Mouse (Mus musculus) C2C12 (cell line): ENCODE data around the gene Acap1. TPM values are rescaled to one million over a fixed set of nuclear protein-coding genes. Genes with fewer than 3 reads are reported as not detected.
A peak's percentile ranks its signal among the peaks of the same experiment; 100 is the strongest.
"Not testable (repeated sequence)": the region's sequence is repeated elsewhere in the genome, so short reads cannot be mapped to it uniquely, and the experiment has no call there.

Experiments used
- H3K27me3 ChIP-seq: one replicate; pipeline ENCODE4 v1.6.1; 2011; ENCODE audit not compliant: control insufficient read depth, insufficient read depth, insufficient read length
- H3K36me3 ChIP-seq: one replicate; pipeline ENCODE4 v1.6.1; 2011; ENCODE audit not compliant: control insufficient read depth, insufficient read depth
- H3K4me3 ChIP-seq: one replicate; pipeline ENCODE4 v1.5.1; 2011; ENCODE audit warnings: mild to moderate bottlenecking, control low read depth; ENCODE audit not compliant: poor library complexity, insufficient read depth, severe bottlenecking
- H3K79me2 ChIP-seq: one replicate; pipeline ENCODE4 v1.6.1; 2011; ENCODE audit not compliant: control insufficient read depth, insufficient read depth
- H3K79me3 ChIP-seq: one replicate; pipeline ENCODE4 v1.6.1; 2011; ENCODE audit warnings: low read depth, control low read depth
- H3ac ChIP-seq: one replicate; pipeline ENCODE3; 2011; ENCODE audit warnings: low read depth; ENCODE audit not compliant: control insufficient read depth, insufficient read length
- CEBPB ChIP-seq: IDR thresholded peaks from one replicate; pipeline ENCODE4 v1.6.1; 2011; ENCODE audit warnings: low read depth, mild to moderate bottlenecking, control low read depth, moderate library complexity
- CTCF ChIP-seq: IDR thresholded peaks from one replicate; pipeline ENCODE4 v1.5.1; 2011; ENCODE audit not compliant: control insufficient read depth, insufficient read depth, insufficient read length
- FOSL1 ChIP-seq: IDR thresholded peaks from one replicate; pipeline ENCODE4 v1.8.0; 2011; ENCODE audit warnings: mild to moderate bottlenecking, low read length; ENCODE audit not compliant: poor library complexity, insufficient read depth, severe bottlenecking
- MAX ChIP-seq: IDR thresholded peaks from one replicate; pipeline ENCODE4 v1.6.1; 2011; ENCODE audit warnings: mild to moderate bottlenecking, control low read depth
- MYOD1 ChIP-seq: IDR thresholded peaks from one replicate; pipeline ENCODE4 v1.6.1; 2011; ENCODE audit warnings: low read depth; ENCODE audit not compliant: control insufficient read depth, insufficient read length
- MYOG ChIP-seq: IDR thresholded peaks from one replicate; pipeline ENCODE4 v1.6.1; 2011; ENCODE audit not compliant: control insufficient read depth, insufficient read length; ENCODE audit errors: extremely low read depth
- USF1 ChIP-seq: IDR thresholded peaks from one replicate; pipeline ENCODE4 v1.6.1; 2011; ENCODE audit warnings: low read depth, mild to moderate bottlenecking, control low read depth, moderate library complexity
- polyA plus RNA-seq: library from polyadenylated mRNA; unstranded; fragments of >200 nt; fragmentation: generic; extraction: Trizol; gene quantifications from one replicate; pipeline ENCODE4 v1.2.1, GENCODE M21; 2012; ENCODE audit warnings: missing spikeins

Gene Acap1
- polyA plus RNA-seq, 1 experiment = 0.21 TPM

DNA sequence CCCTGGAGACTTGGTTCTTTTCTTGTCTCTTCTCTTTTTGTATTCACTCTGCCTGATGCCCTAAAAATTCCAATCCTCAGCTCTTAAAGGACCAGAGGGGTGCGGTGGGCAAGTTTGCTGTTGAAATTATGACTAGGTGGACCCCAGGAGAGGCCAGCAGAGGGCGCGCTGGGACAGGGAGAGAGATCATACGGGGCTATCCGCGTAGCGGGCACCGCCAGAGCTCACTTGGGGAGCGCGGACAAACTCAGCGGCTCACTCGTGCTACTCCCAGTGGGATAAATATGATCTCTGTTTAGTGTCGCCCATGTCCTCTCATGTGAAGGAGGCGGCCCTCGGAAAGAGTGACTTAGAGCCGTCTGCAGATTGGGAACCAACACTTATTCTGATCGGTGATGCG, 38.8 kb upstream of the Acap1 start:
- peaks cover 41% of the 10 kb centered on the region for H3K27me3 ChIP-seq
- no peak overlapping the region for H3K4me3 ChIP-seq
- peak overlapping the region; percentile 51 for H3ac ChIP-seq
- TF ChIP-seq USF1 (no peak), CTCF (peak; percentile 81)
- H3K79me2 ChIP-seq = no peaks in the 10 kb centered on the region
- H3K79me3 ChIP-seq = no peaks in the 10 kb centered on the region
- H3K36me3 ChIP-seq = no peaks in the 10 kb centered on the region

DNA sequence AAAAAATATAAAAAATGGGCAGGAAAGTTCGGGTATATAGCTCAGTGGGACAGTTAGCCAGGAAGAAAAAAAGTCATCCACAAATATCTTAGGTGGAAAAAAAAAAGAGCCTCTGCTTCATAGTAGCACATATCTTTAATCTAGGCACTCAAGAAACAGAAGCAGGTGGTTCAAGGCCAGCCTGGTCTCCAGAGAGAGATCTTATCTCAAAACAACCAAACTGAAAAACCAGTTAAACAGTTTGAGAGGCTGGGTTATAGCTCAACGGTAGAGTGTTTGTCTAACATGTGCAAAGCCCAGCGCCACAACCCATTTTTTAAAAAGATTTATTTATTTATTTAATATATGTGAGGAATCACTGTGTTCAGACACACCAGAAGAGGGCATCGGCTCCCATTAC, 37.7 kb upstream of the Acap1 start:
- TF ChIP-seq USF1 (no peak), MYOD1 (no peak), MAX (no peak), FOSL1 (no peak), MYOG (no peak), CEBPB (no peak), CTCF (no peak)
- no peaks in the 10 kb centered on the region for H3K79me2 ChIP-seq

DNA sequence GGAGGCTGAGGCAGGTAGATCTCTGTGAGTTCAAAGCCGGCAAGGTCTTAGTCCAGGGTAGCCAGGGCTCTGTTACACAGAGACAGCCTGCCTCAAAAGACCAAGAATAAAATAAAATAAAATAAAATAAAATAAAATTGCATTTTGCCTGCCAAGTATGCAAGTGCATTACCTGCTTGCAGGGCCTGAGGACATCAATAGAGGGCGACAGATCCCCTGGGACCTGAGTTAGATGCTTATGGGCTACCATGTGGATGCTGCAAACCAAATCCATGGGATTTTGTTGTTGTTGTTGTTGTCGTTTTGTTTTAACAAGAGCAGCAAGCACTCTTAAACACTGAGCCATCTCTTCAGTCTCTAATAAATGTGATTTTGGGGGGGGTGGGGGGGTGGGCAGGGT, 36.9 kb upstream of the Acap1 start:
- no peak for TF ChIP-seq USF1
- TF ChIP-seq MAX = no peak
- no peak for TF ChIP-seq FOSL1
- TF ChIP-seq MYOG = no peak
- no peak for TF ChIP-seq MYOD1
- no peak for TF ChIP-seq CTCF
- TF ChIP-seq CEBPB = no peak
- Histone ChIP-seq H3K79me3 (no peaks in the 10 kb centered on the region), H3K36me3 (no peaks in the 10 kb centered on the region), H3ac (no peak overlapping the region), H3K27me3 (peaks cover 21% of the 10 kb centered on the region), H3K79me2 (no peaks in the 10 kb centered on the region), H3K4me3 (no peak overlapping the region)

More for the DNA sequence above, 37.7 kb upstream of the Acap1 start:
- Histone ChIP-seq H3K79me3 (no peaks in the 10 kb centered on the region), H3K27me3 (peaks cover 30% of the 10 kb centered on the region), H3K4me3 (no peak overlapping the region), H3K36me3 (no peaks in the 10 kb centered on the region), H3ac (no peak overlapping the region)

DNA sequence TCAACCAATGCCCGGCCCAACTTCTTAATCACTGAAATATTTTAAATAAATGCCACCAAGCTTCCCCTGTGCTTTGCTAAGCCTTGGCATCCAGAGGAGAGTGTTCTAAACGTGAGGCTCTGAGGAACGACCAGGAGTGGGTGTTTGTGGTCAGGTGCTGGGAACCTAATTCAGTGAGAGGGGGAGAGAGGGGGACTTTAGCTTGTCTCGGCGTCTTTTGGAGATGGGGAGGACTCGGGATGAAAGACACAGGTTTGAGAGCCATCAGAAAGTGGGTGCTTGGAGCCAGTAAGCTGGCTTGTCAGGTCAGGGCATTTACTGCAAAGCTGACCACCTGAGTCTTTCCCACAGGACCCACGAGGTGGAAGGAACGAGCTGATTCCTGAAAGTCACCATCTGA, 36.4 kb upstream of the Acap1 start:
- H3ac ChIP-seq = no peak overlapping the region
- peaks cover 17% of the 10 kb centered on the region for H3K27me3 ChIP-seq
- no peaks in the 10 kb centered on the region for H3K36me3 ChIP-seq
- H3K4me3 ChIP-seq = no peak overlapping the region
- TF ChIP-seq MYOD1 (no peak), MAX (no peak), CEBPB (no peak), CTCF (no peak), USF1 (no peak), FOSL1 (no peak), MYOG (no peak)
- no peaks in the 10 kb centered on the region for H3K79me3 ChIP-seq
- H3K79me2 ChIP-seq = no peaks in the 10 kb centered on the region

DNA sequence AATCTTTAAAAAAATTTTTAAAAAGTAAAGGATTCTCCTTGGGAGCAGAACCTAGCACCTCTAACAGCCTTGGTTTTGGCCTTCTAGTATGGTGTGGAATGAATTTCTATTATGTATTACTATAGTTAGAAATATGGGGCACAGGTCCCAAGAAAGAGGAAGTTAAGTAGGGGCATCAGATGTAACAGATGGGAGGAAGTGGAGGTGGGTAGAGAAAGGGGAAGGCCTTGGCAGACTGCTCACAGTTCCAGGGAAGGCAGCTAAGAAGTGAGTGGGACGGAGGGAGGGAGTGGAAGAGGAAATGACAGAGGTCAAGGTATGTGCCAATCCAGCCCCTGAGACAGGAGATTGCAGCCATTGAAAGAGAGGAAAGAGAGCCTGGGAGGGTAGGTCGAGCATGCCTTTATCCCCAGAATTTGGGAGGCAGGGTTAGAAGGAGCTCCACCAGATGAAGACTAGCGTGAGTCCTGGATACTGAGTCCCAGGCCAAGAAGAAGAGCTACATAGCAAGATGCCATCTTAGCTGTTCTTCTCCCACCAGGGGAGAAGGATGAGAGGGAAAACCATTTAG, 35.7 kb upstream of the Acap1 start:
- H3ac ChIP-seq = no peak overlapping the region
- no peaks in the 10 kb centered on the region for H3K79me3 ChIP-seq
- no peaks in the 10 kb centered on the region for H3K36me3 ChIP-seq
- no peaks in the 10 kb centered on the region for H3K79me2 ChIP-seq
- no peak for TF ChIP-seq FOSL1
- no peak for TF ChIP-seq CTCF
- no peak for TF ChIP-seq USF1
- TF ChIP-seq MYOD1 = no peak
- TF ChIP-seq MYOG = no peak
- no peak overlapping the region for H3K4me3 ChIP-seq
- H3K27me3 ChIP-seq = peaks cover 9% of the 10 kb centered on the region

DNA sequence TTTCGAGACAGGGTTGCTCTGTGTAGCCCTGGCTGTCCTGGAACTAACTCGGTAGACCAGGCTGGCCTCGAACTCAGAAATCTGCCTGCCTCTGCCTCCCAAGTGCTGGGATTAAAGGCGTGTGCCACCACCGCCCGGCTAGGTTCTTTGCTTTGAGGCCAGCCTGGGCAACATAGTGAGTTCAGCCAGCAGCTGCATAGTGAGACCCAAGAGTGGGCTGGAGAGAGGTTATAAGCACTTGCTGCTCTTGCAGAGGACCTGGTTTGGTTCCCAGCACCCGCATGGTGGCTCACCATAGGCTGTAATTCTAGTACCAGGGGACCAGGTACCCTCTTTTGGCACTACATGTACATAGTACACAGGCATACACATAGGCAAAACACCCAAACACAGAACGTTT, 34.8 kb upstream of the Acap1 start:
- H3K4me3 ChIP-seq, H3K79me2 ChIP-seq, H3K36me3 ChIP-seq, H3ac ChIP-seq, H3K79me3 ChIP-seq, H3K27me3 ChIP-seq: not testable (repeated sequence)
